Mouse (Mus musculus) E14TG2a.4 (cell line): ENCODE measurements at regions not wholly inside any gene's neighbourhood (a gene's known extent, or its start where the extent isn't known, plus 50 kb on each side); places are given as distances from the start of the nearest gene placed in this dataset.

ENCODE experiments used
- CTCF ChIP-seq: conservative IDR thresholded peaks from 2 replicates; pipeline ENCODE4 v1.5.1; 2014; ENCODE audit warnings: low read length
- POU5F1 ChIP-seq: IDR thresholded peaks from 2 replicates; pipeline ENCODE4 v1.6.1; 2014; ENCODE audit warnings: low read length, borderline replicate concordance

GRCm38 (mm10) chr11:18750080-18750375, 268.8 kb downstream of the Meis1 start:
- no peak for TF ChIP-seq CTCF
- no peak for TF ChIP-seq POU5F1
